Mouse (Mus musculus) embryonic facial prominence, embryonic 12.5 days (tissue): Measurements from ENCODE around the gene Cox5b. TPM values are rescaled to one million over a fixed set of nuclear protein-coding genes. Genes with fewer than 3 reads are reported as not detected.
A peak's percentile ranks its signal among the peaks of the same experiment; 100 is the strongest.

Experiments
- ATAC-seq: fragments of 200-750 bp; cut with Nextera tagmentation; 2 replicates; pipeline ENCODE4 v1.8.0; 2017; ENCODE audit not compliant: insufficient number of reproducible peaks, insufficient read depth, low FRiP score, low TSS enrichment
- H3K27ac ChIP-seq: fragments of 300-500 bp; sonication (generic); 2 replicates; pipeline ENCODE4 v1.5.1; 2016; ENCODE audit warnings: mild to moderate bottlenecking
- H3K27me3 ChIP-seq: fragments of 300-500 bp; sonication (generic); 2 replicates; pipeline ENCODE4 v1.6.1; 2016; ENCODE audit warnings: mild to moderate bottlenecking, moderate library complexity
- H3K36me3 ChIP-seq: fragments of 300-500 bp; sonication (generic); 2 replicates; pipeline ENCODE4 v1.6.1; 2016; ENCODE audit warnings: mild to moderate bottlenecking
- H3K4me1 ChIP-seq: fragments of 300-500 bp; sonication (generic); 2 replicates; pipeline ENCODE4 v1.6.1; 2016
- H3K4me2 ChIP-seq: fragments of 300-500 bp; sonication (generic); replicated peaks from 2 replicates; pipeline ENCODE4 v1.6.1; 2016; ENCODE audit warnings: mild to moderate bottlenecking, moderate library complexity
- H3K4me3 ChIP-seq: fragments of 300-500 bp; sonication (generic); 2 replicates; pipeline ENCODE4 v1.5.1; 2016; ENCODE audit warnings: mild to moderate bottlenecking
- H3K9ac ChIP-seq: fragments of 300-500 bp; sonication (generic); 2 replicates; pipeline ENCODE4 v1.6.1; 2016; ENCODE audit warnings: mild to moderate bottlenecking, moderate library complexity
- H3K9me3 ChIP-seq: fragments of 300-500 bp; sonication (generic); 2 replicates; pipeline ENCODE4 v1.6.1; 2016; ENCODE audit warnings: mild to moderate bottlenecking, moderate library complexity
- WGBS: fragments of 180-500 bp; shearing (Covaris S2); methylation state at CpG from one replicate; pipeline ENCODE4 v1.1.7; 2016; 5-methylcytosine and 5-hydroxymethylcytosine counted together
- microRNA-seq: library from miRNA; unstranded; fragments of <30 nt; microRNA quantifications from one replicate; pipeline ENCODE4, GENCODE M21; 2017
- polyA plus RNA-seq: library from polyadenylated mRNA; unstranded; fragments of >200 nt; fragmentation: Nextera tagmentation; extraction: Ambion mirVana; gene quantifications from 2 replicates; pipeline ENCODE4 v1.2.1, GENCODE M21; 2016

The Cox5b gene
- polyA plus RNA-seq, 1 experiment from 2014 or later, result 471 TPM

- Histone ChIP-seq H3K4me2 (no peak overlapping the region), H3K4me3 (no peak overlapping the region), H3K4me1 (peaks cover 8% of the 10 kb centered on the region; the same call in 1 of the 2 replicates), H3K27ac (0 out of 2 replicates have a peak overlapping the region, but pooled peaks have one; percentile 37), H3K36me3 (no peaks in the 10 kb centered on the region), H3K9me3 (no peaks in the 10 kb centered on the region), H3K9ac (no peak overlapping the region), H3K27me3 (no peaks in the 10 kb centered on the region)
- 72% methylated on average over 4 of the region's 4 CpGs for WGBS
- no peak for ATAC-seq
Observed at GRCm38 (mm10) chr1:36724057-36724431, 32.8 kb downstream of the Cox5b start.

- no peaks in the 10 kb centered on the region for H3K4me1 ChIP-seq
- no peak for ATAC-seq
- WGBS, result 15% methylated on average over 4 of the region's 4 CpGs
- H3K4me3 ChIP-seq, result no peak overlapping the region
- no peaks in the 10 kb centered on the region for H3K9me3 ChIP-seq
- H3K27ac ChIP-seq, result no peak overlapping the region
- H3K9ac ChIP-seq, result no peak overlapping the region
- no peaks in the 10 kb centered on the region for H3K36me3 ChIP-seq
- no peaks in the 10 kb centered on the region; the same call in 1 of the 2 replicates for H3K27me3 ChIP-seq
- H3K4me2 ChIP-seq, result no peak overlapping the region
Observed at GRCm38 (mm10) chr1:36737300-36737699, 46.1 kb downstream of the Cox5b start.

DNA sequence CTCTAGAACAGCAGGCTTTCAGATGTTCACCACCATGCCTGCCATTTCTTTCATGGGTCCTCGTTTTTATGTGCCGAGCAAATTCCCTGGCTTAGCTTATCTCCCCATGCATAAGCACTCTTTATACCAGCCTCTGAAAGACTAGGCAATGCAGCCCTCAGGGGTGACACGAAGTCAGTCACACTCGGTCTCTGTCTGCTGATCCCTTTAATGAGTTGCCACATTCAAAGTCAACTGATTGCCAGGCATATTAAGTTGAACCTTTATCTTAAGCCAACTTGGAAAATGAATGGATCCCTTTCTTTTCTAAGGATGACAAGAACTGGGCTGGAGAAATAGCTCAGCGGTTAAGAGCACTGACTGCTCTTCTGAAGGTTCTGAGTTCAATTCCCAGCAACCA lies 48.0 kb downstream of the Cox5b start:
- Histone ChIP-seq H3K9me3 (no peaks in the 10 kb centered on the region), H3K27ac (no peak overlapping the region), H3K4me1 (no peaks in the 10 kb centered on the region), H3K27me3 (peaks cover 4% of the 10 kb centered on the region; the same call in 1 of the 2 replicates), H3K9ac (no peak overlapping the region), H3K4me2 (no peak overlapping the region), H3K36me3 (no peaks in the 10 kb centered on the region), H3K4me3 (no peak overlapping the region)
- ATAC-seq, result no peak
- 79% methylated on average over 5 of the region's 5 CpGs for WGBS

DNA sequence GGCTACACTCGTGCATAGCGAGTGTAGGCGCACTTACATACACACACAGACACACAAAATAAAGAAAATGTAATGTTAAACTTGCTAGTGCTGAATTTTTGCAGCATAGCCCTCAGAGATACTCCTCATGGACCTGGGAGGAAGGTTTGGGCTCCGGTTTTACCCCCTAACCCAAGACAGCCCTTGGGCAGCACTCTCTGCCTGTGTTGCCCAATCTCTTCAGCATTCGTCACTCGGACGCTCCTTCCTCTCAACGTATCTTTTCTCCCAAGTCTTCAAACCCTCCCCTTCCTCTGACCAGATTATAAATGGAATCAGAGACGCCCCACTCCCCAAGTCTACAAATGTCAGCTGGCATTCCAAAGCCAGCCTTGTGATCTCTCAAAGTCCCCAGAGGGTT lies 51.8 kb downstream of the Cox5b start:
- 80% methylated on average over 9 of the region's 9 CpGs for WGBS
- no peak overlapping the region for H3K27ac ChIP-seq
- no peak overlapping the region for H3K9ac ChIP-seq
- peaks cover 4% of the 10 kb centered on the region; the same call in 1 of the 2 replicates for H3K27me3 ChIP-seq
- H3K36me3 ChIP-seq, result no peaks in the 10 kb centered on the region
- no peak overlapping the region for H3K4me2 ChIP-seq
- H3K9me3 ChIP-seq, result no peaks in the 10 kb centered on the region
- no peaks in the 10 kb centered on the region for H3K4me1 ChIP-seq
- no peak for ATAC-seq
- H3K4me3 ChIP-seq, result no peak overlapping the region

Small RNA genes lying within 50 kb of the gene (microRNA-seq; reads per million reads assigned to microRNA genes)
- gene Gm24133, result not detected

Other genes starting within 250 kb of the Cox5b start
- gene Lman2l, start 246.2 kb upstream of the Cox5b start, polyA plus RNA-seq, result 65.2 and 68.2 TPM in 2 replicates
- 15.3 and 16.1 TPM in 2 replicates for gene Cnnm4, start 219.8 kb upstream of the Cox5b start, polyA plus RNA-seq
- 4.3 and 5.6 TPM in 2 replicates for gene Cnnm3, start 179.6 kb upstream of the Cox5b start, polyA plus RNA-seq
- 19.2 and 24.0 TPM in 2 replicates for gene Ankrd23, start 154.6 kb upstream of the Cox5b start, polyA plus RNA-seq
- 0.49 TPM in 1 of 2 replicates, not detected in the other for gene Gm42417, start 152.0 kb upstream of the Cox5b start, polyA plus RNA-seq
- gene Ankrd39, start 144.0 kb upstream of the Cox5b start, polyA plus RNA-seq, result 20.4 and 23.9 TPM in 2 replicates
- gene Sema4c, start 133.1 kb upstream of the Cox5b start, polyA plus RNA-seq, result 29.3 and 29.4 TPM in 2 replicates
- gene Fam178b, start 8.3 kb upstream of the Cox5b start, polyA plus RNA-seq, result 0.41 and 1.2 TPM in 2 replicates
- gene 4933424G06Rik, start 18.7 kb downstream of the Cox5b start, polyA plus RNA-seq, result 0.25 TPM in 1 of 2 replicates, not detected in the other
- gene Actr1b, start 23.0 kb downstream of the Cox5b start, polyA plus RNA-seq, result 110 and 117 TPM in 2 replicates
- gene Zap70, start 70.3 kb downstream of the Cox5b start, polyA plus RNA-seq, result 0.51 and 0.65 TPM in 2 replicates